Mouse (Mus musculus) colon, adult 2 months (tissue): ENCODE data around the gene Tank. TPM values are rescaled to one million over a fixed set of nuclear protein-coding genes. Genes with fewer than 3 reads are reported as not detected.

ENCODE experiments used
- polyA plus RNA-seq: library from polyadenylated mRNA; depleted of rRNA; stranded (reverse); fragments of >200 nt; gene quantifications from 2 replicates; pipeline ENCODE4 v1.2.3, GENCODE M21; 2012; rRNA removed

The Tank gene
- 3.0 and 3.2 TPM in 2 replicates for polyA plus RNA-seq

GRCm38 (mm10) chr2:61578433-61578832, at the start of gene Tank:
Gene Tank (plus strand): TSS chr2:61578585.

Other genes with a start within 250 kb of the Tank start
- 4.0 and 6.4 TPM in 2 replicates for gene Psmd14, start 133.1 kb downstream of the Tank start, polyA plus RNA-seq
- 0.08 TPM in 1 of 2 replicates, not detected in the other for gene Tbr1, start 224.3 kb downstream of the Tank start, polyA plus RNA-seq